Mouse (Mus musculus): ENCODE measurements at regions not wholly inside any gene's neighbourhood (a gene's known extent, or its start where the extent isn't known, plus 50 kb on each side); places are given as distances from the start of the nearest gene placed in this dataset.

GRCm38 (mm10) chr5:28013619-28014273 is 57.4 kb upstream of the Insig1 start:
- Histone ChIP-seq H3K4me3 (ENCODE audit: insufficient read depth, low read depth, low read length) (no peak overlapping the region), H3K27ac (ENCODE audit: insufficient read depth, low read depth, low read length) (no peak overlapping the region), H3K4me1 (ENCODE audit: control insufficient read depth, insufficient read depth, low read length) (no peaks in the 10 kb centered on the region)
- TF ChIP-seq POLR2A (IDR thresholded peaks at IDR 0.05; ENCODE audit: insufficient read depth, low read depth, low read length) (no peak), CTCF (IDR thresholded peaks at IDR 0.05; ENCODE audit: insufficient read depth, low read depth, low read length) (no peak)
- 76% methylated on average over 6 of the region's 6 CpGs for whole genome bisulfite sequencing

GRCm38 (mm10) chr5:28019864-28020263 is 51.3 kb upstream of the Insig1 start:
- H3K27ac ChIP-seq (ENCODE audit: insufficient read depth, low read depth, low read length): no peak overlapping the region
- TF ChIP-seq POLR2A (IDR thresholded peaks at IDR 0.05; ENCODE audit: insufficient read depth, low read depth, low read length): no peak
- TF ChIP-seq CTCF (IDR thresholded peaks at IDR 0.05; ENCODE audit: insufficient read depth, low read depth, low read length): no peak
- no peaks in the 10 kb centered on the region for H3K4me1 ChIP-seq (ENCODE audit: control insufficient read depth, insufficient read depth, low read length)
- H3K4me3 ChIP-seq (ENCODE audit: insufficient read depth, low read depth, low read length): no peak overlapping the region
- WGBS: 62% methylated on average over 3 of the region's 3 CpGs
